Mouse (Mus musculus): ENCODE measurements around the gene Dock7. TPM values are rescaled to one million over a fixed set of nuclear protein-coding genes. Genes with fewer than 3 reads are reported as not detected.

Dock7 gene
- polyA plus RNA-seq, 1 experiment from 2014 or later, result 95.6 TPM

DNA sequence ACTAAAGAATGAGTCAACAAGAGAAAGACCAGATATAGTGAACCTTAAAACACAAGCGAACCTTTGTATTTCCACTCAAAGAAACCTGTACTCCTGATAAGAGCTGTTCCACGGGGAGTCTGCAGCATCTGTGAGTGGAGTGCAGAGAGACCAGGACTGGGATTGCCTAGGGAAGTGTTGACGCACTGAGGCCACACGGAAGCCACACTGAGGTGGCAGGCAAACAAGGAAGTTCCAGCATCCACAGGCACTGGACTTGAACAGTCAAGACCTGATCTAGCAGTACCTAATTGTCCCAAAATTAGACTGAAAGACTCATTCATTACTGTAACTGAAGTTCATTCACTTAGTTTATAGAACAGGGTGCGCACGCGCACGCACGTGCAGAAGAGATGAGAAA is 4.9 kb downstream of the Dock7 start:
- Histone ChIP-seq H3K4me3 (replicated peaks) (no peak overlapping the region), H3K9ac (replicated peaks) (no peak overlapping the region), H3K9me3 (no peaks in the 10 kb centered on the region), H3K4me1 (replicated peaks) (peaks cover 57% of the 10 kb centered on the region), H3K27me3 (no peaks in the 10 kb centered on the region), H3K36me3 (no peaks in the 10 kb centered on the region), H3K4me2 (replicated peaks) (no peak overlapping the region), H3K27ac (no peak overlapping the region; the same call in 1 of the 2 replicates)
- WGBS, result 89% methylated on average over 9 of the region's 9 CpGs
- ATAC-seq, result no peak

DNA sequence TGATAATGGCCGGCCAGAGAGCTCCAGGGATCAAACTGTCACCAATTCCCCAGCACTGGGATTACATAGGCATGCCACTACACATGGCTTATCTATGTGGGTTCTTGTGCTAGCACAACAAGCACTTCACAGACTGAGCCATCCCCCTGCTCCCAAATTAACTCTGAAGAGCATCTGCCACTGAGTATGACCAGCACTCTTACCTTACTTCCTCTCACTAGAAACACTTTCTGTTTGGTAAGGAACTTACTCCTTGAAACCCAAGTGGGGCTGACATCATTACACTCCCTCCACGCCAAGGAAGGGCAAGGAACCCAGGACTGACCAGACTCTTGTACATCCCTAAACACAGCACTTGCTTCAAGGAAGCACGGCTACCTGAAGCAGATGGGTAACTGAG is 9.0 kb downstream of the Dock7 start:
- no peaks in the 10 kb centered on the region for H3K27me3 ChIP-seq
- H3K27ac ChIP-seq, result no peak overlapping the region
- no peak overlapping the region for H3K9ac ChIP-seq (replicated peaks)
- no peak for ATAC-seq
- no peak overlapping the region for H3K4me2 ChIP-seq (replicated peaks)
- no peaks in the 10 kb centered on the region for H3K9me3 ChIP-seq
- no peaks in the 10 kb centered on the region for H3K36me3 ChIP-seq
- 84% methylated on average over 3 of the region's 3 CpGs for WGBS
- H3K4me1 ChIP-seq (replicated peaks), result peaks cover 53% of the 10 kb centered on the region
- no peak overlapping the region for H3K4me3 ChIP-seq (replicated peaks)

DNA sequence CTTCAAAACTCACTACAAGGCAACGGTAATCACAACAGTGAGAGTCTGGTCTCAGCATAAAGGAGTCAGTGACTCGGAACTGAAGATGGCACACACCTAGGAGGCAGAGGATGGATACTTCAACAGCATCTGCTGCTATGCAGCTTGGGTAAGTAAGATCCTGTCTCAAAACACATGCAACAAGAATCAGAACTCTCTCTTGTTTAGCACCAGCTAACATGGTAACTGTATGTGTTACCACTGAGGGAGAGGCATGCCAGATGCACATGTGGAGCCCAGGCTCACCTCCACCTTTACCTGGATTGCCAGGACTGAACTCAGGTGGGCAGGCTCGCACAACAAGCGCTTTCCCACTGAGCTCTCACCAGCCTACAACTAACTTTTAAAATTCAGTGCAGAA is 11.9 kb downstream of the Dock7 start:
- Histone ChIP-seq H3K27me3 (no peaks in the 10 kb centered on the region), H3K27ac (no peak overlapping the region), H3K4me3 (replicated peaks) (no peak overlapping the region), H3K36me3 (no peaks in the 10 kb centered on the region), H3K9me3 (no peaks in the 10 kb centered on the region), H3K9ac (replicated peaks) (no peak overlapping the region), H3K4me2 (replicated peaks) (no peak overlapping the region), H3K4me1 (replicated peaks) (peaks cover 39% of the 10 kb centered on the region)
- no peak for ATAC-seq
- WGBS, result 86% methylated on average over 4 of the region's 4 CpGs

DNA sequence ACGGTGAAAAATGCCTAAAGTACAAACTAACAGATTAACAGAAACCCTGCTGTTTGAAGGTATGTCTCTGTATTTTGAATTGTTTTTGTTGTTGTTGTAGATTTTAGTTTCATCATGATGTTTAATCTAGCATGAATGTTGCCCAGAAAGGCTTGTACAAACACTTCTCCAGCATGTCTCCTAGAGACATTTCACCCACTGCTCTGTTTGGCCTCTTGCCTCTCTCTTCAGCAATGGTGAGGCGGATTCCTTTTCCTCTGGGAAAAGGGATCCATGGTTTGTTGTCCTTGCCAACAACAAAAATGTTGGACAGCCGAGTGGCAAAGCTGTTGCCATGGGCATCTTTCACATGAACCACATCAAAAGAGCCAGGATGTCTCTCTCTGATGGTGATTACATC is 17.9 kb downstream of the Dock7 start:
- WGBS, result 88% methylated on average over 3 of the region's 3 CpGs
- Histone ChIP-seq H3K36me3 (no peaks in the 10 kb centered on the region), H3K9ac (replicated peaks) (no peak overlapping the region), H3K4me3 (replicated peaks) (no peak overlapping the region), H3K27me3 (no peaks in the 10 kb centered on the region), H3K9me3 (no peaks in the 10 kb centered on the region), H3K4me2 (replicated peaks) (no peak overlapping the region), H3K27ac (no peak overlapping the region), H3K4me1 (replicated peaks) (peaks cover 13% of the 10 kb centered on the region)
- ATAC-seq, result no peak

DNA sequence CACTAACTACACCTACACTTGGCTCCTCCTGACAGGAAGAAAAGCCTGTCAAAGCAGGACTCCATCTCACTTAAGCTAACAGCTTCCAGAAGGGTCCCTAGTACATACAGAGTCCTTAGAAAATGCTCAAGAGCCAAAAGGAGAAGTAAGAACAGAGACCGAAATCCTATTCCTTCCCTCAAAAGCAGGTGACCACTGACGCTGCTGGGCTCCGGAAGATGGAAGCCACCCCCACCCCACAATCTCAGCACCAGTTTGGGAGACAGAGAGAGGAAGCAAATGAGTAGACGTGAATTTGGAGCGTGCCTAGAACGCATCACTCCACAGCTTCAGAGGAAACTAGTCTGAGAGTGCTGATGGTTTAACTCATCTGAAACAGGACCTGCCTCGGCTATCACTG is 20.0 kb downstream of the Dock7 start:
- WGBS, result 89% methylated on average over 7 of the region's 7 CpGs
- no peak for ATAC-seq
- no peaks in the 10 kb centered on the region for H3K4me1 ChIP-seq (replicated peaks)
- no peaks in the 10 kb centered on the region for H3K36me3 ChIP-seq
- H3K27ac ChIP-seq, result no peak overlapping the region
- H3K9me3 ChIP-seq, result no peaks in the 10 kb centered on the region
- H3K27me3 ChIP-seq, result no peaks in the 10 kb centered on the region
- H3K9ac ChIP-seq (replicated peaks), result no peak overlapping the region
- H3K4me3 ChIP-seq (replicated peaks), result no peak overlapping the region
- no peak overlapping the region for H3K4me2 ChIP-seq (replicated peaks)

DNA sequence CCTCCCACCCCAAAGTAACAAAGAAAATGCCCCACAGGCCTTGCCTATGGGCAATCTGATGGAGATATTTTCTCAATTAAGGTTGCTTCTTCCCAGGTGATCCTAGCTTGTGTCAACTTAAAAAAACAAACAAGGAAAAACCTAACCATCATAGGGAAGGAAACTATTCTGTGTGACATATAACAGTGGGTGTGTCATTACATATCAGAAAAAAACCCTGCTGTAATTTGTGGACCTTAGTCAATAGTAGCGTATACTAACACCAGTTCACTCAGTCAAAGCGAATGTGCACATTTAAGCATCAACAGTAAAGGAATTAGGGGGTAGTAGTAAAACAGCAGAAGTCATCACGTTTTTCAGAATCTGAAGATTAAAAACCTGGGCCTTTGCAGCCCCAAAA is 28.9 kb downstream of the Dock7 start:
- no peak overlapping the region for H3K9ac ChIP-seq (replicated peaks)
- no peak for ATAC-seq
- H3K4me1 ChIP-seq (replicated peaks), result peaks cover 11% of the 10 kb centered on the region; the same call in 1 of the 2 replicates
- H3K4me2 ChIP-seq (replicated peaks), result no peak overlapping the region
- H3K4me3 ChIP-seq (replicated peaks), result no peak overlapping the region
- no peaks in the 10 kb centered on the region for H3K9me3 ChIP-seq
- WGBS, result 92% methylated on average over 3 of the region's 3 CpGs
- H3K36me3 ChIP-seq, result peaks cover 16% of the 10 kb centered on the region
- H3K27ac ChIP-seq, result no peak overlapping the region
- H3K27me3 ChIP-seq, result no peaks in the 10 kb centered on the region

DNA sequence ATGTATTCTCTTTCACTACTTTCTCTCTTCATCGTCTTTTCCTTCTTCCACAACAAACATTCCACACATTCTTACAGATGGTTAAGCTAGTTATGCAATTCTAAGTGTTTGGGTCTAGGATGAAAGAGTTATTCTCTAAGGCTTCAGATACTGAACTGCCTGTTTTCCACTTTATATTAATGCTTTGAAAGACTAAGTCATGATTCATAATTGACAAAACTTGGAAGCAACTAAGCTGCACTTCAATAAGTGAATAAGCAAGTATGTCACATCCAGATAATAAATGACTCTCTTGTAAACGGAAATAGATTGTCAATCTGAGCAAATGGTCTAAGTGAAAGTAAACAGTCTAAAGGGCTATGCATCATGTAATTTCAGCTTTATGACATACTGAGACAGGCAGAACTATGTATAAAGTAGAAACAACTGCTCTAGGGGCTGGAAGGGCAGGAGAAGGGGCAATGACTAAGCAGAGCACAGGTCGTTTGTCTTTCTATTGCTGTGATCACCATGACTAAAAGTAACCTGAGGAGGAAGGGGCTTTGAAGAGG is 29.5 kb downstream of the Dock7 start:
- Histone ChIP-seq H3K4me1 (replicated peaks) (peaks cover 11% of the 10 kb centered on the region; the same call in 1 of the 2 replicates), H3K9me3 (no peaks in the 10 kb centered on the region), H3K27ac (no peak overlapping the region), H3K4me3 (replicated peaks) (no peak overlapping the region), H3K4me2 (replicated peaks) (no peak overlapping the region), H3K27me3 (no peaks in the 10 kb centered on the region), H3K36me3 (peaks cover 21% of the 10 kb centered on the region), H3K9ac (replicated peaks) (no peak overlapping the region)
- no peak for ATAC-seq
- WGBS, result 64% methylated on average over 3 of the region's 3 CpGs

DNA sequence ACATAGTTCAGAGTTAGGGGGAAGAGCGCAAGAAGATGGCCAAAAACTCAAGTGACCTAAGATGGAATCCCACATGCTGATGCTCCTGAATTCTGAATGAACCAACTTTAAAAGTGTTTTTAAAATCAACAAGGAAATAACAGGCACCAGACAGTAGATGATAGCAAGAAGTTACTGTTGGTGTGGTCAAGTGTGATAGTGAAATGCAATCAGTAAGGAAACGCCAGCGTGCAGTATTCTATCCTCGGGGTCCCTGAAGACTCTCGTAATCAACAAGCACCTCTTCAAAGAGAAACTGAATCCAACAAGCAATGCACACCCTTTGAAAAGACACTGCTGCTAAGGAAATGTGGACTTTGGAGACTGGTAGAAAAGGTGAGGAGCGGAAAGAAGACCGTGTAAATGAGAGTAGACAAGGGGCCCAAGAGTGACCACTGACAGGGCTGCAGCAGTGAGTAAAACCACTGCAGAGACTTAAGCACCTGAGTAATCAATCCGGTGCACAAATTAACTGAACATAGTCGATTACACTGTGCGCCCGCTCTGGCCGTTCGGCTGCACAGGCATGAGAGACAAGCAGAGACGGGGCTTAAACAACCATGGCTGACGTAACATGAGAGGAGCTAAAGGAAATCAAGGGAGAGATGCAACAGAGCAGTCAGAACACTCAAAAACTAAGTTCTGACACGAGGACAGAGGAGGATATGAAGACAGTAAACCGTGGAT is 32.8 kb downstream of the Dock7 start:
- peaks cover 24% of the 10 kb centered on the region for H3K36me3 ChIP-seq
- no peak overlapping the region for H3K27ac ChIP-seq
- no peaks in the 10 kb centered on the region for H3K9me3 ChIP-seq
- H3K9ac ChIP-seq (replicated peaks), result no peak overlapping the region
- H3K27me3 ChIP-seq, result no peaks in the 10 kb centered on the region
- no peaks in the 10 kb centered on the region for H3K4me1 ChIP-seq (replicated peaks)
- ATAC-seq, result no peak
- no peak overlapping the region for H3K4me2 ChIP-seq (replicated peaks)
- WGBS, result 95% methylated on average over 17 of the region's 17 CpGs
- no peak overlapping the region for H3K4me3 ChIP-seq (replicated peaks)

DNA sequence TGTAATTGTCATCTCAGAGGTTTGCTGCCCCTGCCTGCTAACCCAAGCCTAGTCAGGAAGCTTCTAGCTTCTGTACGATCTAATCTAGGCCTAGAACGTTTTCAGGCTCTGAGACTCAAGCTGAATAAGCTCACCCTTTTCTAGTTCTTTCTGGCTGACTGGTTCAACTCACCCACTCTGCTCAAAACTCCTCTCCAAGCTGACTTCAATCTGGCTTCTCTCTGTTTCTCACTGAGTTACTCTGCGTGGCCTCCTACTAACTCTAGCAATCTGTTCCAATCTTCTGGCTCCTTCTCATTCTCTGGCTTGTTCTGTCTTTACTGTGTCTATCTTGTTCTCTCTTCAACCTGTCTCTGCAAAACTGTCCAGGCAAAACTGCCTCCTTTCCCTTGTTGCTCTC is 36.9 kb downstream of the Dock7 start:
- Histone ChIP-seq H3K36me3 (peaks cover 30% of the 10 kb centered on the region), H3K27ac (no peak overlapping the region), H3K4me1 (replicated peaks) (no peaks in the 10 kb centered on the region), H3K27me3 (no peaks in the 10 kb centered on the region), H3K9ac (replicated peaks) (no peak overlapping the region), H3K4me3 (replicated peaks) (no peak overlapping the region), H3K4me2 (replicated peaks) (no peak overlapping the region), H3K9me3 (no peaks in the 10 kb centered on the region)
- WGBS, result 84% methylated on average over 3 of the region's 3 CpGs
- ATAC-seq, result no peak

DNA sequence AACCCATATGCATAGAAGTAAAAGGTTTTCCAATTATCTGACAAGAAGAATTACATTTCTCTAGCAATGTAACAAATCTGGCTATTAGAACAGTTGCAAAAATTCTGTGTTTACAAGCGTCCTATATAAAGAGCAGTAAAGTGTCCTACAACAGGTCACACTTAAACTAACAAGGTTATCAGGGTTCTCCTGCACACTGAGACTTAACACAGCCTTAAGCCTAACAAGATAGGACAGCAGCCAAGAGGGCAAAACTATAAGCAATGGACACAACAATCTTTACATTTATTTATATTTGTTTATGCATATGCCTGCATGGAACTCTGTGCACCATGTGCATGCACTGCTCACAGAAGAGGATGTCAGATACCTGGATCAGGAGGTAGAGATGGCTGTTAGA is 39.5 kb downstream of the Dock7 start:
- 88% methylated on average over 1 of the region's 1 CpGs for WGBS
- H3K4me1 ChIP-seq (replicated peaks), result no peaks in the 10 kb centered on the region
- peaks cover 36% of the 10 kb centered on the region for H3K36me3 ChIP-seq
- no peak overlapping the region for H3K27ac ChIP-seq
- no peaks in the 10 kb centered on the region for H3K27me3 ChIP-seq
- no peaks in the 10 kb centered on the region for H3K9me3 ChIP-seq
- H3K4me3 ChIP-seq (replicated peaks), result no peak overlapping the region
- no peak overlapping the region for H3K9ac ChIP-seq (replicated peaks)
- no peak for ATAC-seq
- H3K4me2 ChIP-seq (replicated peaks), result no peak overlapping the region

DNA sequence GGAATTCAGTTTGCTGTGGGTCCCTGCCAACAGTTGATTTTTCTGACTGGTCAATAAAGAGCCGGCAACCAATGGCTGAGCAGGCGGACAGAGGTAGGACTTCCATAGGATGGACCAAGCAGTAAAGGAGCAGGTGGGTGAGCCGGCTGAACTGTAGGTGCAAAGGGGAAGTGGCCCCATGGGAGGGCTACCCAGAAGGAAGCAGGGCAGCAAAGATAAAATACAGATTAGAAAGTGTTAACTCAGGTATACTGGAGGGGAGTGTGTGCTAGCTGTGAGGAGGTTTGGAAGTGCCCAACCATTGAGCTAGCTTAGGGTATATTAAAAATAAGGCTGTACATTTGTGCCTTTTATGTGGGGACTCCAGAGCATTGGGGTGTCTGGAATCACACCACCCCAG is 42.7 kb downstream of the Dock7 start:
- H3K4me2 ChIP-seq (replicated peaks), result no peak overlapping the region
- no peak for ATAC-seq

DNA sequence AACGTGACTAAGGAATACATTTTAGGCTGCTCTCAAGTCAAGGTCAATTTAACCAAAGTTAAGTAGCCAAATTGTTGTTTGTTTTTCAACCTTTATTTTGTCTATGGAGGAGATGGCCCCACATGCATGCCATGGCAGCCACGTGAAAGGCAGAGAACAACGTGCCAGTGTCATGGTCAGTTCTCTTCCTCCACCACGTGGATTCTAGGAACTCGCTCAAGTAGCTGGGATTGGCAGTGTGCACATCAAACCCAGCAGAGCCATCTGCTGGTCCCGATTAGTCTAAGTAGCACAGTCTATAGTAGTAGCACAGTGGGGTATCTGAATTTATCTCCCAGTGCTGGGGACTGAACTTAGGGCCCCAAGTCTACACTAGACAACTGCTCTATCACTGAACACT is 51.9 kb downstream of the Dock7 start:
- H3K4me2 ChIP-seq (replicated peaks), result no peak overlapping the region
- no peaks in the 10 kb centered on the region for H3K27me3 ChIP-seq
- no peak overlapping the region for H3K9ac ChIP-seq (replicated peaks)
- ATAC-seq, result no peak
- H3K4me3 ChIP-seq (replicated peaks), result no peak overlapping the region
- peaks cover 54% of the 10 kb centered on the region for H3K36me3 ChIP-seq
- no peaks in the 10 kb centered on the region for H3K4me1 ChIP-seq (replicated peaks)
- 85% methylated on average over 6 of the region's 6 CpGs for WGBS
- H3K9me3 ChIP-seq, result no peaks in the 10 kb centered on the region
- H3K27ac ChIP-seq, result no peak overlapping the region

More for the DNA sequence above, 42.7 kb downstream of the Dock7 start:
- WGBS, result 89% methylated on average over 3 of the region's 3 CpGs
- no peak overlapping the region for H3K4me3 ChIP-seq (replicated peaks)
- H3K36me3 ChIP-seq, result peaks cover 52% of the 10 kb centered on the region
- H3K9ac ChIP-seq (replicated peaks), result no peak overlapping the region
- H3K27me3 ChIP-seq, result no peaks in the 10 kb centered on the region
- no peak overlapping the region for H3K27ac ChIP-seq
- no peaks in the 10 kb centered on the region for H3K4me1 ChIP-seq (replicated peaks)
- no peaks in the 10 kb centered on the region for H3K9me3 ChIP-seq

DNA sequence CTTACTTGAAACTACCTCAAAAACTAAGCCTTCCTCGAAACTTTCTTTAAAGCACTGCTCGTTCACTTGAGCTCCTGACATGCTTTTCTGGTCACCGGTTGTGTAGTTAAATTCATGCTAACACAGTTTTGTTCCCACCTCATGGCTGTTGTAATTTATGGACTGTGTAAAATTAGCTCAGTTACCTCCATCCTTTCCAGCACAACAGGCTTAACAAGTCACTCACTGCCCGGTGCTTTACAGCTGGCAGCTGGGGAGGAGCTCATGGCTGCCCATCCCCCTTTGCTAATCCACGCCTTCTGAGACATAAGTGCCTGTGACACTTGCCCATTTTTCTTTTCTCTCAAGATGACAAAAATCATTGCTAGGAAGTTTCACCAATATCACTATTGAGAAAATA is 56.2 kb downstream of the Dock7 start:
- H3K36me3 ChIP-seq, result peaks cover 44% of the 10 kb centered on the region
- ATAC-seq, result no peak

More for the DNA sequence above, 56.2 kb downstream of the Dock7 start:
- no peaks in the 10 kb centered on the region for H3K9me3 ChIP-seq
- H3K27me3 ChIP-seq, result no peaks in the 10 kb centered on the region
- no peaks in the 10 kb centered on the region for H3K4me1 ChIP-seq (replicated peaks)
- no peak overlapping the region for H3K27ac ChIP-seq
- 44% methylated on average over 5 of the region's 5 CpGs for WGBS
- H3K4me3 ChIP-seq (replicated peaks), result no peak overlapping the region
- no peak overlapping the region for H3K9ac ChIP-seq (replicated peaks)
- no peak overlapping the region for H3K4me2 ChIP-seq (replicated peaks)

All from midbrain, embryonic 13.5 days (tissue).